Mouse (Mus musculus) heart, embryonic 14.5 days (tissue): Measurements from ENCODE around the gene Slc25a47. TPM values are rescaled to one million over a fixed set of nuclear protein-coding genes. Genes with fewer than 3 reads are reported as not detected.

Source experiments
- ATAC-seq: fragments of 200-750 bp; cut with Nextera tagmentation; 2 replicates; pipeline ENCODE4 v1.8.0; 2017; ENCODE audit warnings: low read depth, moderate TSS enrichment; ENCODE audit not compliant: insufficient number of reproducible peaks, insufficient read depth, low FRiP score
- H3K27ac ChIP-seq, 2 experiments: fragments of 200-500 bp in 1 of 2; fragments of 300-500 bp in 1 of 2; sonication (generic) in 1 of 2; replicated peaks in 1 of 2; 2 replicates each; pipeline ENCODE4 v1.5.1; 2012 to 2014; ENCODE audit warnings: low read depth in 2 of 2, low read length in 2 of 2, control low read depth in 1 of 2, mild to moderate bottlenecking in 1 of 2, mixed read lengths in 1 of 2; ENCODE audit not compliant: control insufficient read depth in 1 of 2, insufficient read depth in 1 of 2
- H3K27me3 ChIP-seq: fragments of 300-500 bp; sonication (generic); 2 replicates; pipeline ENCODE4 v1.6.1; 2014; ENCODE audit warnings: mild to moderate bottlenecking, low read length, control low read depth; ENCODE audit not compliant: control insufficient read depth, insufficient read depth
- H3K36me3 ChIP-seq: fragments of 300-500 bp; sonication (generic); 2 replicates; pipeline ENCODE4 v1.6.1; 2014; ENCODE audit warnings: mild to moderate bottlenecking, control low read depth, low read length, mixed read lengths; ENCODE audit not compliant: control insufficient read depth, insufficient read depth
- H3K4me1 ChIP-seq, 2 experiments: fragments of 200-500 bp in 1 of 2; fragments of 300-500 bp in 1 of 2; sonication (generic) in 1 of 2; 2 replicates each; pipeline ENCODE4 v1.6.1; 2012 to 2014; ENCODE audit warnings: low read length in 2 of 2, control low read depth in 1 of 2, mixed read lengths in 1 of 2; ENCODE audit not compliant: control insufficient read depth in 2 of 2, insufficient read depth in 2 of 2
- H3K4me2 ChIP-seq: fragments of 300-500 bp; sonication (generic); 2 replicates; pipeline ENCODE4 v1.6.1; 2014; ENCODE audit warnings: mild to moderate bottlenecking, low read length
- H3K4me3 ChIP-seq, 2 experiments: fragments of 200-500 bp in 1 of 2; fragments of 300-500 bp in 1 of 2; sonication (generic) in 1 of 2; 2 replicates each; pipeline ENCODE4 v1.5.1; 2012 to 2014; ENCODE audit warnings: low read length in 2 of 2, mild to moderate bottlenecking in 2 of 2, control low read depth in 1 of 2, low read depth in 1 of 2, moderate library complexity in 1 of 2; ENCODE audit not compliant: control insufficient read depth in 1 of 2, insufficient read depth in 1 of 2
- H3K9ac ChIP-seq: fragments of 300-500 bp; sonication (generic); 2 replicates; pipeline ENCODE4 v1.6.1; 2014; ENCODE audit warnings: mild to moderate bottlenecking, low read length
- H3K9me3 ChIP-seq: fragments of 300-500 bp; sonication (generic); 2 replicates; pipeline ENCODE4 v1.6.1; 2016; ENCODE audit warnings: low read length, control low read depth; ENCODE audit not compliant: control insufficient read depth
- WGBS: fragments of 180-500 bp; shearing (Covaris S2); extraction: QIAGEN DNeasy Blood & Tissue Kit; methylation state at CpG from one replicate; pipeline ENCODE4 v1.1.7; 2014; 5-methylcytosine and 5-hydroxymethylcytosine counted together
- polyA plus RNA-seq: library from polyadenylated mRNA; unstranded; fragments of >200 nt; fragmentation: Nextera tagmentation; extraction: Ambion mirVana; gene quantifications from 2 replicates; pipeline ENCODE4 v1.2.1, GENCODE M21; 2014

Gene Slc25a47
- polyA plus RNA-seq, 1 experiment from 2014 or later: 4.6 TPM

GRCm38 (mm10) chr12:108857589-108858184 lies 21.8 kb downstream of the Slc25a47 start:
- H3K4me2 ChIP-seq: no peak overlapping the region
- ATAC-seq: no peak
- WGBS: 71% methylated on average over 7 of the region's 7 CpGs
- H3K9ac ChIP-seq: no peak overlapping the region
- no peaks in the 10 kb centered on the region for H3K27me3 ChIP-seq
- H3K9me3 ChIP-seq: no peaks in the 10 kb centered on the region
- peaks cover 34% of the 10 kb centered on the region for H3K36me3 ChIP-seq
- H3K4me1 ChIP-seq: no peaks in the 10 kb centered on the region
- H3K27ac ChIP-seq: no peak overlapping the region
- H3K4me3 ChIP-seq: no peak overlapping the region

GRCm38 (mm10) chr12:108858486-108858885 lies 22.6 kb downstream of the Slc25a47 start:
- no peaks in the 10 kb centered on the region for H3K27me3 ChIP-seq
- no peaks in the 10 kb centered on the region for H3K9me3 ChIP-seq
- H3K36me3 ChIP-seq: peaks cover 42% of the 10 kb centered on the region
- H3K9ac ChIP-seq: no peak overlapping the region
- no peak overlapping the region for H3K4me3 ChIP-seq
- no peak for ATAC-seq
- H3K27ac ChIP-seq: no peak overlapping the region
- no peaks in the 10 kb centered on the region for H3K4me1 ChIP-seq
- 85% methylated on average over 5 of the region's 5 CpGs for WGBS
- H3K4me2 ChIP-seq: no peak overlapping the region

- 65% methylated on average over 6 of the region's 6 CpGs for WGBS
- H3K27me3 ChIP-seq: no peaks in the 10 kb centered on the region
- H3K4me2 ChIP-seq: no peak overlapping the region
- H3K27ac ChIP-seq: peak overlapping the region; percentile 26 to 61; a peak in 3 of 4 replicates
- ATAC-seq: no peak; the same call in 1 of the 2 replicates
- H3K4me3 ChIP-seq: no peak overlapping the region
- H3K9ac ChIP-seq: no peak overlapping the region
- H3K36me3 ChIP-seq: peaks cover 99% of the 10 kb centered on the region
- H3K9me3 ChIP-seq: no peaks in the 10 kb centered on the region
- peaks cover 0 to 3% of the 10 kb centered on the region in 2 experiments; a peak in 1 of 4 replicates for H3K4me1 ChIP-seq
Measured at GRCm38 (mm10) chr12:108865007-108865494, 29.2 kb downstream of the Slc25a47 start.

GRCm38 (mm10) chr12:108869575-108869974 lies 33.7 kb downstream of the Slc25a47 start:
- WGBS: 81% methylated on average over 2 of the region's 2 CpGs
- no peaks in the 10 kb centered on the region for H3K27me3 ChIP-seq
- no peak overlapping the region for H3K4me2 ChIP-seq
- no peak overlapping the region for H3K4me3 ChIP-seq
- H3K9me3 ChIP-seq: no peaks in the 10 kb centered on the region
- peaks cover 0 to 1% of the 10 kb centered on the region in 2 experiments; a peak in 1 of 4 replicates for H3K4me1 ChIP-seq
- no peak overlapping the region for H3K27ac ChIP-seq
- H3K9ac ChIP-seq: no peak overlapping the region
- ATAC-seq: no peak
- peaks cover 88% of the 10 kb centered on the region for H3K36me3 ChIP-seq

GRCm38 (mm10) chr12:108873122-108873521 lies 37.3 kb downstream of the Slc25a47 start:
- H3K9ac ChIP-seq: no peak overlapping the region
- H3K36me3 ChIP-seq: peaks cover 68% of the 10 kb centered on the region
- no peaks in the 10 kb centered on the region for H3K9me3 ChIP-seq
- 77% methylated on average over 5 of the region's 5 CpGs for WGBS
- H3K4me2 ChIP-seq: no peak overlapping the region
- no peak overlapping the region for H3K4me3 ChIP-seq
- no peaks in the 10 kb centered on the region for H3K27me3 ChIP-seq
- H3K27ac ChIP-seq: no peak overlapping the region
- no peak for ATAC-seq
- H3K4me1 ChIP-seq: no peaks in the 10 kb centered on the region

- H3K4me3 ChIP-seq: no peak overlapping the region
- no peaks in the 10 kb centered on the region for H3K9me3 ChIP-seq
- no peak for ATAC-seq
- no peaks in the 10 kb centered on the region for H3K27me3 ChIP-seq
- WGBS: 72% methylated on average over 4 of the region's 4 CpGs
- peaks cover 78% of the 10 kb centered on the region for H3K36me3 ChIP-seq
- H3K27ac ChIP-seq: no peak overlapping the region
- no peaks in the 10 kb centered on the region for H3K4me1 ChIP-seq
- H3K9ac ChIP-seq: no peak overlapping the region
- H3K4me2 ChIP-seq: no peak overlapping the region
Measured at GRCm38 (mm10) chr12:108879138-108879537, 43.3 kb downstream of the Slc25a47 start.

- no peaks in the 10 kb centered on the region for H3K27me3 ChIP-seq
- no peak for ATAC-seq
- peaks cover 78% of the 10 kb centered on the region for H3K36me3 ChIP-seq
- no peak overlapping the region for H3K4me2 ChIP-seq
- H3K4me1 ChIP-seq: no peaks in the 10 kb centered on the region
- H3K27ac ChIP-seq: no peak overlapping the region
- 92% methylated on average over 5 of the region's 5 CpGs for WGBS
- H3K9me3 ChIP-seq: no peaks in the 10 kb centered on the region
- H3K4me3 ChIP-seq: no peak overlapping the region
- H3K9ac ChIP-seq: no peak overlapping the region
Measured at GRCm38 (mm10) chr12:108880606-108881005, 44.8 kb downstream of the Slc25a47 start.

- Histone ChIP-seq H3K4me1 (no peaks in the 10 kb centered on the region), H3K9me3 (no peaks in the 10 kb centered on the region), H3K9ac (no peak overlapping the region), H3K27me3 (no peaks in the 10 kb centered on the region), H3K36me3 (peaks cover 81% of the 10 kb centered on the region), H3K4me2 (no peak overlapping the region), H3K27ac (no peak overlapping the region), H3K4me3 (no peak overlapping the region)
- no peak for ATAC-seq
- WGBS: 72% methylated on average over 3 of the region's 3 CpGs
Measured at GRCm38 (mm10) chr12:108881192-108881591, 45.3 kb downstream of the Slc25a47 start.
